Mouse (Mus musculus) left cerebral cortex, adult 9 months (tissue): ENCODE results near the gene Cacna1s.

Source experiments
- DNase-seq, 2 experiments: peaks; one replicate each; pipeline ENCODE4 v3.0.0; 2022; ENCODE audit warnings: low spot score in 2 of 2

The Cacna1s gene

GRCm38 (mm10) chr1:136052547-136052946, at the start of gene Cacna1s:
Gene Cacna1s, plus strand, starts transcription at chr1:136052750.
- DNase-seq, result no peak

GRCm38 (mm10) chr1:136006292-136006748, 46.2 kb upstream of the Cacna1s start, which contains the start of gene Igfn1:
Gene Igfn1, minus strand, starts transcription at chr1:136006342.
- DNase-seq, result no peak

GRCm38 (mm10) chr1:136007211-136008158, 45.1 kb upstream of the Cacna1s start, which contains the start of gene Tmem9:
Gene Tmem9, plus strand, starts transcription at chr1:136008150.
- DNase-seq, result peak in 1 of 2 experiments; percentile 65

GRCm38 (mm10) chr1:136008159-136008533, 44.4 kb upstream of the Cacna1s start:
- DNase-seq, result no peak

- no peak for DNase-seq
Observed at GRCm38 (mm10) chr1:136010247-136010646, 42.3 kb upstream of the Cacna1s start.

- no peak for DNase-seq
Observed at GRCm38 (mm10) chr1:136013513-136013912, 39.0 kb upstream of the Cacna1s start.

GRCm38 (mm10) chr1:136014796-136015502, 37.6 kb upstream of the Cacna1s start:
- no peak for DNase-seq

- no peak for DNase-seq
Observed at GRCm38 (mm10) chr1:136017307-136017706, 35.2 kb upstream of the Cacna1s start.

GRCm38 (mm10) chr1:136017907-136018313, 34.6 kb upstream of the Cacna1s start:
- peak; percentile 92 to 95 for DNase-seq

GRCm38 (mm10) chr1:136018390-136019189, 34.0 kb upstream of the Cacna1s start:
- no peak for DNase-seq

- DNase-seq, result no peak
Observed at GRCm38 (mm10) chr1:136030201-136030600, 22.3 kb upstream of the Cacna1s start.

GRCm38 (mm10) chr1:136031697-136032096, 20.9 kb upstream of the Cacna1s start:
- no peak for DNase-seq

GRCm38 (mm10) chr1:136032961-136033360, 19.6 kb upstream of the Cacna1s start:
- no peak for DNase-seq

GRCm38 (mm10) chr1:136038746-136039538, 13.6 kb upstream of the Cacna1s start:
- peak in 1 of 2 experiments; percentile 66 for DNase-seq

- no peak for DNase-seq
Observed at GRCm38 (mm10) chr1:136040452-136040851, 12.1 kb upstream of the Cacna1s start.

GRCm38 (mm10) chr1:136040874-136041273, 11.7 kb upstream of the Cacna1s start:
- DNase-seq, result no peak

GRCm38 (mm10) chr1:136045774-136046173, 6.8 kb upstream of the Cacna1s start:
- DNase-seq, result peak in 1 of 2 experiments; percentile 76

GRCm38 (mm10) chr1:136047432-136047831, 5.1 kb upstream of the Cacna1s start:
- DNase-seq, result no peak

GRCm38 (mm10) chr1:136047894-136048293, 4.7 kb upstream of the Cacna1s start:
- no peak for DNase-seq

GRCm38 (mm10) chr1:136050312-136051012, 2.1 kb upstream of the Cacna1s start, which contains the start of gene Ascl5:
Gene Ascl5, plus strand, starts transcription at chr1:136050804.
- no peak for DNase-seq
